Mouse (Mus musculus): ENCODE data around the gene Ctla4. TPM values are rescaled to one million over a fixed set of nuclear protein-coding genes. Genes with fewer than 3 reads are reported as not detected.

Ctla4 gene
- total and polyA plus RNA-seq, 3 experiments = not detected

DNA sequence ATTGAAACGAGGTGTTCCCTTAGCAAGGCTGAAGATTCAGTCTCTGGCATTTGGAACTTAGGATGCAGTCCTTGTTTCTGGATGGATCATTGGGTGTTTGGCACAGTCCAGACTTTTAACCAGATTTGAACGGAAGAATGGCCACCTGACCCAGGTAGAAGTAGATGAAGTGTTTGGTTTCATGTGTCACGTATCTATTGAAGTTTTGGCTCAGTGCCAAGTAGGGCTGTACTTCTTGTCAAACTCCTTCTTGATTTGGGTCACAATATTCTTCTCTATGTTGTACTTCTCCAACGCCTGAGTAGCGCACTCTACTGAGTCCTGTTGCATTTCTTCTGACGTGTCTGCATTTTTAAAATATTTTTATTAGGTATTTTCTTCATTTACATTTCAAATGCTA lies 61.3 kb downstream of the Ctla4 start:
- H3K27ac ChIP-seq (ENCODE audit: control insufficient read depth, low read depth, low read length) = no peak overlapping the region
- no peaks in the 10 kb centered on the region for H3K9me3 ChIP-seq (replicated peaks; ENCODE audit: insufficient read depth, low read length)
- no peak for TF ChIP-seq ZMIZ1 (IDR thresholded peaks at IDR 0.05; ENCODE audit: low read depth, low read length)
- no peak for TF ChIP-seq POLR2AphosphoS5 (IDR thresholded peaks at IDR 0.05; ENCODE audit: borderline replicate concordance, low read depth, low read length)
- no peak for TF ChIP-seq MAFK (IDR thresholded peaks at IDR 0.05; ENCODE audit: borderline replicate concordance, low read depth, low read length)
- TF ChIP-seq HCFC1 (IDR thresholded peaks at IDR 0.05; ENCODE audit: low read depth, low read length) = no peak
- TF ChIP-seq CHD2 (IDR thresholded peaks at IDR 0.05; ENCODE audit: low read length) = no peak
- TF ChIP-seq MAZ (IDR thresholded peaks at IDR 0.05; ENCODE audit: low read depth, low read length) = no peak
- H3K4me3 ChIP-seq (ENCODE audit: control insufficient read depth in 1 of 2, insufficient read depth in 1 of 2, low read depth in 2 of 2, low read length in 2 of 2) = no peak overlapping the region
- no peaks in the 10 kb centered on the region for H3K4me1 ChIP-seq (ENCODE audit: control insufficient read depth in 1 of 2, insufficient read depth in 2 of 2, low read length in 2 of 2)
- H3K9ac ChIP-seq (ENCODE audit: control insufficient read depth, low read depth, low read length, poor library complexity, severe bottlenecking) = no peak overlapping the region
- no peaks in the 10 kb centered on the region for H3K36me3 ChIP-seq (ENCODE audit: control insufficient read depth in 1 of 2, insufficient read depth in 2 of 2, low read length in 2 of 2)
- DNase-seq (ENCODE audit: low read depth, low spot score) = no peak
- no peaks in the 10 kb centered on the region for H3K27me3 ChIP-seq (ENCODE audit: control insufficient read depth in 1 of 2, insufficient read depth in 2 of 2, low read length in 2 of 2)
- no peaks in the 10 kb centered on the region for H3K79me2 ChIP-seq (ENCODE audit: control insufficient read depth, insufficient read depth, low read length, poor library complexity)

GRCm38 (mm10) chr1:60952958-60953357 lies 66.2 kb downstream of the Ctla4 start:
- no peaks in the 10 kb centered on the region for H3K79me2 ChIP-seq (ENCODE audit: control insufficient read depth, insufficient read depth, low read length, poor library complexity)
- no peak overlapping the region for H3K4me3 ChIP-seq (ENCODE audit: control insufficient read depth in 1 of 2, insufficient read depth in 1 of 2, low read depth in 2 of 2, low read length in 2 of 2)
- H3K36me3 ChIP-seq (ENCODE audit: control insufficient read depth in 1 of 2, insufficient read depth in 2 of 2, low read length in 2 of 2) = no peaks in the 10 kb centered on the region
- no peaks in the 10 kb centered on the region for H3K9me3 ChIP-seq (replicated peaks; ENCODE audit: insufficient read depth, low read length)
- H3K27ac ChIP-seq (ENCODE audit: control insufficient read depth, low read depth, low read length) = no peak overlapping the region
- no peak for DNase-seq (ENCODE audit: low read depth, low spot score)
- TF ChIP-seq JUND (IDR thresholded peaks at IDR 0.05; ENCODE audit: low read depth, low read length) = no peak
- no peak for TF ChIP-seq RAD21 (IDR thresholded peaks at IDR 0.05; ENCODE audit: low read depth, low read length)
- no peak for TF ChIP-seq ELF1 (IDR thresholded peaks at IDR 0.05; ENCODE audit: low read depth, low read length)
- no peak for TF ChIP-seq GABPA (IDR thresholded peaks at IDR 0.05; ENCODE audit: low read depth, low read length)
- TF ChIP-seq MYC (IDR thresholded peaks at IDR 0.05; ENCODE audit: low read depth, low read length) = no peak
- no peak overlapping the region for H3K9ac ChIP-seq (ENCODE audit: control insufficient read depth, low read depth, low read length, poor library complexity, severe bottlenecking)
- no peaks in the 10 kb centered on the region for H3K4me1 ChIP-seq (ENCODE audit: control insufficient read depth in 1 of 2, insufficient read depth in 2 of 2, low read length in 2 of 2)
- H3K27me3 ChIP-seq (ENCODE audit: control insufficient read depth in 1 of 2, insufficient read depth in 2 of 2, low read length in 2 of 2) = no peaks in the 10 kb centered on the region

DNA sequence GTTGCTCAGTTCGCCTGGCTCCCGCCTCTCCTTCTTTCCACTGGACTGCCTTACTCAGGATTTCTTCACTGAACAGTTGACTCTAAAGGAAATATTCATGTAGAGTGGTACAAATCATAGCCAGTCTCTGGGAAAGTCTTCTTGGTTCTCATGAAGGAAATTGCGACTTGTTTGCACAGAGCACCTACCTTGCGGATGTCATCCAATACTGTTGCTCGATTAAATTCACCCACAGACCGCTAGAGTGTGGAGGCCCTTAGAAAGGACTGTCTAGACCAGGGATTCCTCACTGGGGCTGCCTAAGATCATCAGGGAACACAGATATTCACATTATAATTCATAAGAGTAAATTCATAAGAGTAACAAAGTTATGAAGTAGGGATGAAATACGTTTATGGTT lies 66.9 kb downstream of the Ctla4 start:
- H3K4me3 ChIP-seq (ENCODE audit: control insufficient read depth in 1 of 2, insufficient read depth in 1 of 2, low read depth in 2 of 2, low read length in 2 of 2) = no peak overlapping the region
- H3K4me1 ChIP-seq (ENCODE audit: control insufficient read depth in 1 of 2, insufficient read depth in 2 of 2, low read length in 2 of 2) = no peaks in the 10 kb centered on the region
- H3K36me3 ChIP-seq (ENCODE audit: control insufficient read depth in 1 of 2, insufficient read depth in 2 of 2, low read length in 2 of 2) = no peaks in the 10 kb centered on the region
- no peak for DNase-seq (ENCODE audit: low read depth, low spot score)
- H3K9ac ChIP-seq (ENCODE audit: control insufficient read depth, low read depth, low read length, poor library complexity, severe bottlenecking) = no peak overlapping the region
- TF ChIP-seq GABPA (IDR thresholded peaks at IDR 0.05; ENCODE audit: low read depth, low read length) = no peak
- TF ChIP-seq NRF1 (IDR thresholded peaks at IDR 0.05; ENCODE audit: insufficient read depth, low read depth, low read length, poor library complexity, severe bottlenecking) = no peak
- TF ChIP-seq MAZ (IDR thresholded peaks at IDR 0.05; ENCODE audit: low read depth, low read length) = no peak
- TF ChIP-seq TBP (IDR thresholded peaks at IDR 0.05; ENCODE audit: low read depth, low read length) = no peak
- TF ChIP-seq MAX (IDR thresholded peaks at IDR 0.05; ENCODE audit: low read length) = no peak
- no peak for TF ChIP-seq TCF12 (IDR thresholded peaks at IDR 0.05; ENCODE audit: low read depth, low read length)
- TF ChIP-seq SMC3 (IDR thresholded peaks at IDR 0.05; ENCODE audit: low read depth, low read length) = no peak
- no peak overlapping the region for H3K27ac ChIP-seq (ENCODE audit: control insufficient read depth, low read depth, low read length)
- H3K9me3 ChIP-seq (replicated peaks; ENCODE audit: insufficient read depth, low read length) = no peaks in the 10 kb centered on the region
- no peaks in the 10 kb centered on the region for H3K27me3 ChIP-seq (ENCODE audit: control insufficient read depth in 1 of 2, insufficient read depth in 2 of 2, low read length in 2 of 2)
- no peaks in the 10 kb centered on the region for H3K79me2 ChIP-seq (ENCODE audit: control insufficient read depth, insufficient read depth, low read length, poor library complexity)
